Mouse (Mus musculus): ENCODE data around the gene Tpk1.

- TF ChIP-seq POLR2A (IDR thresholded peaks at IDR 0.05; ENCODE audit: extremely low read depth, insufficient read depth, low read length) (no peak), CTCF (IDR thresholded peaks at IDR 0.05; ENCODE audit: extremely low read depth, insufficient read depth, low read length) (no peak)
Measured at GRCm38 (mm10) chr6:43531996-43532395, 134.1 kb downstream of the Tpk1 start.

Measured in cortical plate, adult 2 months (tissue).